ENCODE assay signal across 17 mouse cellular contexts in genomic region chr7:75472316-75473195, GRCm38 (mm10). TPM values are rescaled to one million over a fixed set of nuclear protein-coding genes. Genes with fewer than 3 reads are reported as not detected.
DNase-seq lines count a peak whose midpoint lies in the region; ATAC-seq and TF ChIP-seq lines count a peak whose summit lies in the region.
"Had no signal": no experiment of that assay in that cellular context is flagged by ENCODE, and none has a peak within 500 bp of the region (broad histone marks: within the 10 kb centered on the region; RNA-seq: fewer than 3 reads in every experiment).

No protein-coding gene starts in this region.

- TF ChIP-seq POLR2A in liver, adult 2 months (IDR thresholded peaks at IDR 0.05; ENCODE audit: extremely low read depth, insufficient read depth, low read length): no peak

- H3K9ac ChIP-seq in liver, adult 2 months (ENCODE audit: low read depth, low read length): no peak overlapping the region
- H3K9ac ChIP-seq in liver, embryonic 11.5 days (ENCODE audit: low read depth, low read length): no peak overlapping the region
- H3K9ac ChIP-seq in midbrain, embryonic 11.5 days (ENCODE audit: low read length): no peak overlapping the region
- H3K9ac ChIP-seq in midbrain, embryonic 16.5 days (ENCODE audit: low read depth, low read length): no peak overlapping the region
- H3K9ac ChIP-seq in forebrain, postnatal 0 days: no peak overlapping the region
- H3K9ac ChIP-seq: embryonic facial prominence, embryonic 13.5 days; heart, embryonic 12.5 days; hindbrain, embryonic 15.5 days; limb, embryonic 15.5 days had no signal

- no peak overlapping the region for H3K4me3 ChIP-seq in liver, adult 2 months (ENCODE audit: insufficient read depth, low read depth, low read length)
- no peak overlapping the region for H3K4me3 ChIP-seq in liver, embryonic 11.5 days (ENCODE audit: low read depth, low read length)
- H3K4me3 ChIP-seq in midbrain, embryonic 11.5 days (ENCODE audit: low read depth, low read length): no peak overlapping the region
- no peak overlapping the region for H3K4me3 ChIP-seq in midbrain, embryonic 16.5 days (ENCODE audit: low read depth, low read length)
- H3K4me3 ChIP-seq in forebrain, postnatal 0 days (ENCODE audit: low read depth, low read length): no peak overlapping the region
- H3K4me3 ChIP-seq: embryonic facial prominence, embryonic 13.5 days; heart, embryonic 12.5 days; hindbrain, embryonic 15.5 days; limb, embryonic 15.5 days; midbrain, embryonic 10.5 days had no signal

- H3K4me2 ChIP-seq in liver, embryonic 11.5 days: no peak overlapping the region
- no peak overlapping the region for H3K4me2 ChIP-seq in midbrain, embryonic 11.5 days
- no peak overlapping the region for H3K4me2 ChIP-seq in midbrain, embryonic 16.5 days (ENCODE audit: low read length)
- no peak overlapping the region for H3K4me2 ChIP-seq in forebrain, postnatal 0 days (ENCODE audit: low read depth)
- H3K4me2 ChIP-seq: embryonic facial prominence, embryonic 13.5 days; heart, embryonic 12.5 days; hindbrain, embryonic 15.5 days; limb, embryonic 15.5 days had no signal

- peak overlapping the region; percentile 80 for H3K27ac ChIP-seq in liver, adult 2 months (replicated peaks; ENCODE audit: insufficient read depth, low read depth, low read length)
- H3K27ac ChIP-seq in liver, embryonic 11.5 days (ENCODE audit: low read depth, low read length): no peak overlapping the region
- H3K27ac ChIP-seq in midbrain, embryonic 11.5 days (ENCODE audit: low read depth, low read length): no peak overlapping the region
- H3K27ac ChIP-seq in midbrain, embryonic 16.5 days (ENCODE audit: low read length): no peak overlapping the region
- no peak overlapping the region for H3K27ac ChIP-seq in forebrain, postnatal 0 days (ENCODE audit: low read depth, low read length)
- H3K27ac ChIP-seq: embryonic facial prominence, embryonic 13.5 days; hindbrain, embryonic 15.5 days; limb, embryonic 15.5 days; midbrain, embryonic 10.5 days had no signal

- WGBS in liver, adult 2 months: 45% methylated on average over 7 of the region's 7 CpGs
- 65% methylated on average over 7 of the region's 7 CpGs for WGBS in liver, embryonic 11.5 days
- 89% methylated on average over 7 of the region's 7 CpGs for WGBS in midbrain, embryonic 11.5 days
- WGBS in midbrain, embryonic 16.5 days: 84% methylated on average over 7 of the region's 7 CpGs
- 56% methylated on average over 7 of the region's 7 CpGs for WGBS in forebrain, postnatal 0 days

- no peak for ATAC-seq in liver, embryonic 11.5 days (replicated peaks; ENCODE audit: low FRiP score)
- ATAC-seq in midbrain, embryonic 11.5 days (ENCODE audit: low FRiP score): no peak
- ATAC-seq in midbrain, embryonic 16.5 days: no peak
- ATAC-seq in forebrain, postnatal 0 days: no peak
- ATAC-seq: forebrain, embryonic 16.5 days; intestine, embryonic 16.5 days had no signal

- H3K27me3 ChIP-seq in liver, adult 2 months (ENCODE audit: control insufficient read depth, insufficient read depth, low read length): no peaks in the 10 kb centered on the region
- H3K27me3 ChIP-seq in liver, embryonic 11.5 days (replicated peaks; ENCODE audit: control insufficient read depth, insufficient read depth, low read length): no peaks in the 10 kb centered on the region
- no peaks in the 10 kb centered on the region for H3K27me3 ChIP-seq in midbrain, embryonic 11.5 days (ENCODE audit: control insufficient read depth, insufficient read depth, low read length)
- H3K27me3 ChIP-seq in midbrain, embryonic 16.5 days (ENCODE audit: control insufficient read depth, insufficient read depth, low read depth, low read length): no peaks in the 10 kb centered on the region
- H3K27me3 ChIP-seq in forebrain, postnatal 0 days (ENCODE audit: insufficient read depth, low read length): no peaks in the 10 kb centered on the region
- H3K27me3 ChIP-seq: embryonic facial prominence, embryonic 13.5 days; heart, embryonic 12.5 days; hindbrain, embryonic 15.5 days; limb, embryonic 15.5 days had no signal

- no peak for TF ChIP-seq CTCF in liver, adult 2 months (IDR thresholded peaks at IDR 0.05; ENCODE audit: low read depth, low read length)
- TF ChIP-seq CTCF in forebrain, postnatal 0 days (IDR thresholded peaks at IDR 0.05; ENCODE audit: low read depth): no peak

- peak; percentile 95 for DNase-seq in liver, adult 2 months (ENCODE audit: extremely low read depth, low read depth, low spot score)
- DNase-seq in liver, embryonic 11.5 days (ENCODE audit: low spot score): no peak
- peak; percentile 75 for DNase-seq in midbrain, embryonic 11.5 days (ENCODE audit: low spot score, missing footprints)
- peak; percentile 53 for DNase-seq in lung, postnatal 36 days
- DNase-seq in adrenal gland, adult 8-10 months: no peak
- no peak for DNase-seq in forebrain, postnatal 0 days
- DNase-seq: cerebellum, adult 18-20 months; heart, postnatal 36 days; thymus, postnatal 4 days had no signal

- H3K4me1 ChIP-seq in liver, adult 2 months (ENCODE audit: control insufficient read depth, insufficient read depth, low read length): peaks cover 24% of the 10 kb centered on the region; the same call in 1 of the 2 replicates
- H3K4me1 ChIP-seq in liver, embryonic 11.5 days (replicated peaks; ENCODE audit: control insufficient read depth, insufficient read depth, low read length): no peaks in the 10 kb centered on the region
- peaks cover 15% of the 10 kb centered on the region for H3K4me1 ChIP-seq in midbrain, embryonic 11.5 days (ENCODE audit: control insufficient read depth, insufficient read depth, low read length)
- no peaks in the 10 kb centered on the region; the same call in 1 of the 2 replicates for H3K4me1 ChIP-seq in midbrain, embryonic 16.5 days (ENCODE audit: control insufficient read depth, insufficient read depth, low read length)
- peaks cover 5% of the 10 kb centered on the region; the same call in 1 of the 2 replicates for H3K4me1 ChIP-seq in forebrain, postnatal 0 days (ENCODE audit: insufficient read depth)
- H3K4me1 ChIP-seq: hindbrain, embryonic 15.5 days had no signal

- H3K36me3 ChIP-seq in liver, adult 2 months (ENCODE audit: control insufficient read depth, insufficient read depth, low read length): no peaks in the 10 kb centered on the region
- H3K36me3 ChIP-seq in liver, embryonic 11.5 days (ENCODE audit: control insufficient read depth, insufficient read depth, low read length): no peaks in the 10 kb centered on the region
- H3K36me3 ChIP-seq in midbrain, embryonic 11.5 days (ENCODE audit: control insufficient read depth, insufficient read depth, low read length): no peaks in the 10 kb centered on the region
- H3K36me3 ChIP-seq in midbrain, embryonic 16.5 days (ENCODE audit: control insufficient read depth, insufficient read depth, low read length): no peaks in the 10 kb centered on the region
- no peaks in the 10 kb centered on the region for H3K36me3 ChIP-seq in forebrain, postnatal 0 days (ENCODE audit: insufficient read depth)
- H3K36me3 ChIP-seq: embryonic facial prominence, embryonic 13.5 days; hindbrain, embryonic 15.5 days; limb, embryonic 15.5 days had no signal

- H3K9me3 ChIP-seq in liver, embryonic 11.5 days (ENCODE audit: control insufficient read depth, low read length): no peaks in the 10 kb centered on the region
- no peaks in the 10 kb centered on the region for H3K9me3 ChIP-seq in midbrain, embryonic 11.5 days (ENCODE audit: control insufficient read depth, low read length)
- no peaks in the 10 kb centered on the region for H3K9me3 ChIP-seq in midbrain, embryonic 16.5 days (replicated peaks; ENCODE audit: control insufficient read depth, low read length, poor library complexity, severe bottlenecking)
- no peaks in the 10 kb centered on the region for H3K9me3 ChIP-seq in forebrain, postnatal 0 days (ENCODE audit: low read length)
- H3K9me3 ChIP-seq: embryonic facial prominence, embryonic 13.5 days; heart, embryonic 12.5 days; hindbrain, embryonic 15.5 days; limb, embryonic 15.5 days; midbrain, embryonic 10.5 days had no signal

- peaks cover 32% of the 10 kb centered on the region for H3K79me2 ChIP-seq in liver, adult 2 months (ENCODE audit: control insufficient read depth, insufficient read depth, low read length)

RNA-seq across cellular contexts. Expression of gene Akap13, which starts 17.2 kb away (rescaled TPM):
- total RNA-seq in liver, adult 2 months (2014; rRNA removed): 76.2 and 92.1 TPM in 2 replicates
- 7.4 and 8.5 TPM in 2 replicates for polyA plus RNA-seq in liver, adult 2 months (2012; rRNA removed)
- polyA plus RNA-seq in liver, embryonic 11.5 days (2014; fragmentation: Nextera tagmentation; extraction: Ambion mirVana): 27.2 and 30.7 TPM in 2 replicates
- polyA plus RNA-seq in midbrain, embryonic 11.5 days (2014; fragmentation: Nextera tagmentation; extraction: Ambion mirVana): 24.3 and 27.4 TPM in 2 replicates
- 10.7 and 13.1 TPM in 2 replicates for polyA plus RNA-seq in midbrain, embryonic 16.5 days (2015; fragmentation: Nextera tagmentation; extraction: Ambion mirVana)
- 100 to 1,000 TPM in 2 of 4 experiments, 10 to 100 TPM in 2; 52.8 to 141 (median 95.6) TPM for total RNA-seq in adrenal gland, adult 8-10 months (2022)
- 16.2 and 16.3 TPM in 2 replicates for total RNA-seq in forebrain, postnatal 0 days (2014; rRNA removed)
- polyA plus RNA-seq in forebrain, postnatal 0 days (2015; fragmentation: Nextera tagmentation; extraction: Ambion mirVana): 5.8 and 9.1 TPM in 2 replicates

Comparison
In these comparisons a context has a peak if more than half of its experiments do, and no peak if none do; other contexts are left out.
1. DNase-seq: peak in liver, adult 2 months (single experiment), midbrain, embryonic 11.5 days (single experiment) and lung, postnatal 36 days (single experiment); none in liver, embryonic 11.5 days (single experiment), adrenal gland, adult 8-10 months (single experiment) and forebrain, postnatal 0 days (single experiment).